Mouse (Mus musculus): Measurements from ENCODE around the gene Doxl2.
"Not testable (repeated sequence)": the region's sequence is repeated elsewhere in the genome, so short reads cannot be mapped to it uniquely, and the experiment has no call there.

Gene Doxl2

DNA sequence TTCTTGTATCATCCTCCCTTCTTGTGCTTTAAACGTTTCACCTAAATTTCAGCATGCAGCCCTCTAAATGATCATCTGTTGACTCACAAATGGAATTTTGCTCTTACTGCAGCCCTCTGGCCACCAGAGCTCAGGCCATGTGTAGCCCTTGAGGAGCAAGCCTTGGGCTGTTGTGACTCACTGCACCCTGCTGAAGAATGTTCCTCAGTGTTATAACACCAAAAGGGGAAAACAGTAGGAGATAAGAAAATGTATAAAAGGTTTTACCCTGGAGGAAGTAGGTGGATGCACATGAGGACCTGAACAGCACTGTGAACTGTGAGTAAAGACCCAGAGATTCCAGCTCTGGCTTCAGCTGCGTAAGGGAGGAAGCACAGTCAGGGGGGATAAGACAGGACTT is at the start of gene Doxl2:
Doxl2 (plus strand) TSS at position 301 of the 400 bp plus-strand sequence.
- DNase-seq (ENCODE audit: low spot score in 2 of 2) = no peak

GRCm38 (mm10) chr6:48929595-48929994 is 45.2 kb upstream of the Doxl2 start, which contains the start of gene 1600015I10Rik:
Gene 1600015I10Rik (plus strand): TSS chr6:48929895.
- DNase-seq (ENCODE audit: low spot score in 2 of 2) = no peak

DNA sequence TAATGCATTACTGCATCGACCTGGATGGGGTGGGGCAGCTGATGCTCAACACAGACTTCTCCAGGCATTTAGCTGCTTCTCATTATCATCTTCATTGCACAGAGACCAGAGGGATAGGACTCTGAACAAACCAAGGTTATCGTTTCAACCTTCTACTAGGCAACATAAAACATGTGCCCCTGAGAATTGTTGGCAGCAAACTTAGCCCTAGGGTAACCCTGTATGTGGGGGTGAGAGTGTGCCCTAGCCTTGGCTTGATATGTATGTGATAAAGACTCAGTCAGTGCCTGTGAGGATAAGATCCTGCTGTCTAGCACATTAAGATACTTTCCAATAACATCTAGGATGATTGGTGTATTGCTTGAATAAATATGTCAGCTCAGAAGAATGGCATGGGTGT is 25.2 kb upstream of the Doxl2 start:
- no peak for DNase-seq (ENCODE audit: low spot score in 2 of 2)

GRCm38 (mm10) chr6:48950676-48951075 is 24.1 kb upstream of the Doxl2 start:
- DNase-seq (ENCODE audit: low spot score in 2 of 2) = no peak

DNA sequence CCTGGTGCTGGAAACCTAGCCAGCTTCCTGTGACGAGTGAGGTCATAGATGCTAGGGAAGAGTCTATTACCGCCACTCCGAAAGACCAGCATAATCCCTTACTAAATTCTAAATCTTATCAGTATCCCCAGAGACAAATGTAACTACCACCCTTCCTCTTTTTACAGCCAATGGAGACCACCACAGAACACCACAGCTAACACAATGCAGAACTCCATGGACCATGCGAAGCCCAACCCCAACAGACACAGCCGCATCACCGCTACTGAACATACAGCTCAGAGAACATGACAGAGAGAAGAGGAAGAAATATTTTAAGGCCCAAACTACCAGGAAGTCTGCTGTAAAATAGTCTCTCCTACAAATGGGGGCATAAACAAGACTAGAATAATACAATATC is 23.1 kb upstream of the Doxl2 start:
- no peak for DNase-seq (ENCODE audit: low spot score in 2 of 2)

GRCm38 (mm10) chr6:48953220-48953619 is 21.5 kb upstream of the Doxl2 start:
- DNase-seq (ENCODE audit: low spot score in 2 of 2) = no peak

- DNase-seq (ENCODE audit: low spot score in 2 of 2) = no peak
Observed at GRCm38 (mm10) chr6:48954211-48954610, 20.6 kb upstream of the Doxl2 start.

GRCm38 (mm10) chr6:48954946-48955345 is 19.8 kb upstream of the Doxl2 start:
- no peak for DNase-seq (ENCODE audit: low spot score in 2 of 2)

DNA sequence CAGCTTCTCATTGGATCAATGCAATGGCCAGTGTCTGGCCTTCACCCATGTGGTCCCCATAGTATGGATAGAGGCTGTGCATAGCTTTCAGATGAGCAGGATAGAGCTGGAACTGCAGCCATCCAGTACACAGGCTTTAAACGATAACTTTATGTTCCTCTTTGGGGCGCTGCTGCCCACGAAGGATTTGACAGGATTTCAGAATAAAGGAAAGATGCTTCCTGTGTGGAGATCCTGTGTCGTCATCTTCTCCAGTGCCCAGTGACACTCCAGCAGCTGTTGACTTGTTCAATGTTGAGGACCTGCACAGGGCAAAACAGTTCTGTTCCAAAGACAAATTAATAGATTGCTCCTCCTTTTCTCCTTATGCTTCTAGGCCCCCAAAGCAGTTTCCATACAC is 18.0 kb upstream of the Doxl2 start:
- DNase-seq (ENCODE audit: low spot score in 2 of 2) = no peak

DNA sequence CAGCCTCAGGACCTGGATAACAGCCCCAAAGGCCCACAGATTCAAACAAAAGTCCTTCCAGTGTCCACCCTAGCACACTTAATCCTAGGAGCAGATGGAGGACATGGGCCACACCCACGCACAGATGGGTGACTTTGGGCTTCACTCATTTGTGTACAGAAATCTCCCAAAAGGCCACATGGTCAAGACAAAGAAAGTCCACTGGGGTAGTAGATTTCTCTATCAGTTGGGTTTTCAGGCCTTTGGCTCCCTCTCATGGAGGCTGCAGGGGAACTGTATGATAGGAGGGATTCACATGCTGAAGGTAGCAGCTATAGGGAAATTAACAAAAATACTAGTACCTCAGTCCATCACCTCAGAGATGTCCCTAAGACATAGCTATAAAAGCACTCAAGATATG is 16.7 kb upstream of the Doxl2 start:
- no peak for DNase-seq (ENCODE audit: low spot score in 2 of 2)

GRCm38 (mm10) chr6:48959151-48959550 is 15.6 kb upstream of the Doxl2 start:
- DNase-seq (ENCODE audit: low spot score in 2 of 2) = not testable (repeated sequence)

- not testable (repeated sequence) for DNase-seq (ENCODE audit: low spot score in 2 of 2)
Observed at GRCm38 (mm10) chr6:48966696-48967095, 8.1 kb upstream of the Doxl2 start.

- no peak for DNase-seq (ENCODE audit: low spot score in 2 of 2)
Observed at GRCm38 (mm10) chr6:48967868-48968267, 6.9 kb upstream of the Doxl2 start.

DNA sequence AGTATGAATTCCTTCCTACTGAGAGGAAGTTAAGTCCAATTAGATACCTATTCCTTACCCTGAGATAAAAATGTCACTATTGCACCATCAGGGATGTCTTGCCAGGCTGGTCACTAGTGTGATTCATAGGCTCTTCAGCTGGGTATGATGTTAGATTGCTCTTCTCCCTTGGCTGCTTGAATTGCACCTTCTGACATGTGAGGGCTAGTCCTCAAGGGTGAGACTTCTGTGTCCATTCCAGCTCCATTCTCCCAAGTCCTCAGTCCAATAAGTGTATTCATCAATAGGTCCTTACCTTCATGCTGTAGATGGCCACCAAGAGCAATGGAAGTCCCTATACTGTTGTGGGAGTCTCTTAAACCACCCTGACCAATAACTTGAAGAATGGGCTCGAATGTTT is 4.9 kb downstream of the Doxl2 start:
- no peak for DNase-seq (ENCODE audit: low spot score in 2 of 2)

GRCm38 (mm10) chr6:48982305-48982704 is 7.5 kb downstream of the Doxl2 start:
- DNase-seq (ENCODE audit: low spot score in 2 of 2) = no peak

DNA sequence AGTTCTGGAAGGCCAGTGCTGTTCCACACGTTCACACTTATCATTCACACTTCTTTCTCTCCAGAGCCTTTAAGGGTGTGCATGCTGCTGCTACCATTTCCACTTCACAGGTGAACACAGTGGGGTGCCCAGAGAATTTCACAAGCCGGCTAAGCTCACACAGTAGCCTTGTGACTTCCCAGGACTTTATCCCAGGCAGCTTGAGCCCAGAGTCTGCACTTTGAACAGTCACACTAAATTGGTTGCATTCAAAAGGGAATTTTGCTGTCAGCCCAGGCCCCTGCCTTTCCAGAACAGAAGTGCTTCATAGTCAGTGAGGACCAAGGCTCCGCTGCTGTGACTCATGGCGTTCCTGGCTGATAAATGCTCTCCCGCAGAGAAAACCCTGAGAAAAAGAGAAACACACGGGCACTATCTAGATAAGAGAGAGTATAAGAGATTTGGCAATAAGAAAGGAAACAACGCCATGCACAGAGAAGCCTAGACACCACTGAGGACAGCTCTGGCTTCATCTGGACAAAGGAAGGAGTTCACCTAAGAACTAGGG is 11.8 kb downstream of the Doxl2 start, which contains the start of gene Svs1:
Svs1 (plus strand) TSS at position 418 of the 547 bp plus-strand sequence.
- no peak for DNase-seq (ENCODE audit: low spot score in 2 of 2)

DNA sequence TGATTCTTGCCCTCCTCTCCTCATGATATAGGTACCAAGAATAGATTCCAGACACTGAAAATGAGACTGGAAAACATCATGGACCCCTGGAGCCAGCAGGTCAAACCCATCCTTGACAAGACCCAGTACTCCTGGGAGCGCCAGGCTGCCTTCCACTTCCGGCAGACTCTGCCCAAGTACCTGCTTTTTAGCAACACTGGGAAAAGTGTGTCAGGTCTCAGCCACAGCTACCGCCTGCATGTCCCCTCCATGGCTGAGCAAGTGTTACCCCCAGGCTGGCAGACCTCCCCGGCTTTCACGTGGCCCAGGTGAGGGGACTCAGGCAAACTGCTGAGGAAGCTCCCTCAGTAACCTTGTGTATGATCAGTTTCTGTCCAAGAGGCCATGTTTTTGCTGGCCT is 15.2 kb downstream of the Doxl2 start:
- no peak for DNase-seq (ENCODE audit: low spot score in 2 of 2)

DNA sequence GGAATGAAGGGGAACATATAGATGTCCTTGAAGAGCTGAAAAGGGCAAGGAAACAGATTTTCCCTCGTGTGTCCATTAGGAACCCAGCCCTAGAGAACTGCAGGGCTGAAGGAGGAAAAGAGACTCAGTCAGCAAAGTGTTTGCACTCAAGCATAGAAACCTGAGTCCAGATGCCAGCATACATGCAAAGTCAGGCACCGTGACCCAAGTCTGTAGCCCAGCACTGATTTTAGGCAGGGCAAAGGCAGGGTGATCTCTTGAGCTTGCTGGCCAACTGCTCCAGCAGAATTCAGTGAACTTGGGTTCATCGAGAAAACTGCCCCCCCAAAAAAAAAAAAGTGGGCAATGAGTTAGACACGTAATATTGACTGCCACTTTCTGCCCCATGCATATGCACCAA is 17.2 kb downstream of the Doxl2 start:
- DNase-seq (ENCODE audit: low spot score in 2 of 2) = no peak

DNA sequence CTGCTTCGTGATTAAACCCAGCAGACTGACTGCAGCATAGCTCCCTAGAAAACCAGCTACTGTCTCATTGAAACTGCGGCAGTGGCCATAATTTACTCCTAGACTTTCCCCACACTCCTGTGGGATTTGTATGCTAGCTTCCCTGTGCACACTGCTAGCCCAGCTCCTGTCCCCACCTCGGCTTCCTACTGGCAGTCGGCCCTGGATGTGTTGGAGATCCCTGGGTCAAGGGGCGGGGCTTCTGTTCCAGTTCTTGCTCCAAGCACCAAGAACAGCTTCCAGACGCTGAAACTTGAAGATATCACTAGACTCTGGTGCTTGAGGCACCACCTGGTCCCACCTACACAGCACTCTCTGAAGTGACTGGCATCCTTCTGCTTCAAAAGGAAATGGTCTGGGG is 23.4 kb downstream of the Doxl2 start:
- DNase-seq (ENCODE audit: low spot score in 2 of 2) = no peak

DNA sequence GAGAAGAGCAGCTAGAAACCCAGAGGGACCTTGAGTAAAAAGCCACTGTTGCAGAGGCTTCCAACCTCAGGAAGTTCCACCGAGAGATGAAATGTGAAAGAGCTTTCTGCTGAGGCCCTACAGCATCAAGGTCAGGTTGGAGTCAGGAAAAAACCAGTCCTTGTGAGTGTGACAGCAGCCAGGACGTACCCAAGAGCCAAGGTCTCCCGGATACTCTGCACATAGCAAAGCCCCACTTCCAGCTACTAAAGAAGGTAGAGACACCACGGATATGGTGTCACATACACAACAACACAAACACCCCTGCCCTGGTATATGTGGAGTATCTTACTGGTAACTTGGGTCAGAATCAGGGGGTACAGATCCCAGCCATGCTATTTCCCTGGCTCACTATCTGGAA is 24.0 kb downstream of the Doxl2 start:
- DNase-seq (ENCODE audit: low spot score in 2 of 2) = no peak

GRCm38 (mm10) chr6:49003381-49003780 is 28.6 kb downstream of the Doxl2 start:
- DNase-seq (ENCODE audit: low spot score in 2 of 2) = no peak

- peak; percentile 40 to 81 for DNase-seq (ENCODE audit: low spot score in 2 of 2)
Observed at GRCm38 (mm10) chr6:49007981-49008380, 33.2 kb downstream of the Doxl2 start.

GRCm38 (mm10) chr6:49008420-49009160 is 33.8 kb downstream of the Doxl2 start:
- no peak for DNase-seq (ENCODE audit: low spot score in 2 of 2)

DNA sequence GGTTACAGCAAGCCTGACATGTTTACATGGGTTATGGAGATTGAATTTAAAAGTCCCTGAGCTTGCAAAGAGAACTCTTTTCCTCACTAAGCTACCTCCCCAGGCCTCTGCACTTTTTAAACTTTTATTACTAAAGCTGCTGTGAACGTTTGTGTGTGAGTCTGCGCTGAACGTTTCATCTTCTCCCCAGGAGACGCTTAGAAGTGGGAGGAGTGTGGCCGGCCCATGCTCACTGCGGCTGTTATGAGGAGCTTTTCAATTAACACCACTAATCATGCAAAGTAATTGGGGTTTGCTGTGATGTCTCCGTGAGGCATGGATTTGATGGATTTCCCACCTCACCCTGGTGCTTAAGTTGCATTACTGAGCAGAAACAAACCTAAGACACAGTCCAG is 34.4 kb downstream of the Doxl2 start:
- DNase-seq (ENCODE audit: low spot score in 2 of 2) = no peak
